ENCODE assay signal across 21 mouse cellular contexts in genomic region chr5:107086166-107086565, GRCm38 (mm10).
"Had no signal": no experiment of that assay in that cellular context is flagged by ENCODE, and none has a peak within 500 bp of the region (broad histone marks: within the 10 kb centered on the region; RNA-seq: fewer than 3 reads in every experiment).

No protein-coding gene starts in this region.

- H3K9ac ChIP-seq: intestine, embryonic 15.5 days; liver, embryonic 12.5 days; liver, embryonic 15.5 days; midbrain, embryonic 13.5 days; neural tube, embryonic 13.5 days; stomach, embryonic 15.5 days had no signal

- H3K4me1 ChIP-seq: liver, embryonic 12.5 days had no signal

- ATAC-seq: intestine, embryonic 15.5 days; liver, embryonic 12.5 days; midbrain, embryonic 13.5 days; midbrain, embryonic 16.5 days had no signal

- DNase-seq: kidney, adult 11 months; kidney, adult 8-10 months; kidney, postnatal 4 days; liver; lung, adult 2 months; lung, postnatal 14 days; retina, postnatal 1 day; right cerebral cortex, postnatal 25 days; spleen, adult 18-20 months; thymus, adult 18-20 months; thymus, postnatal 36 days had no signal

- H3K4me2 ChIP-seq: intestine, embryonic 15.5 days; liver, embryonic 12.5 days; liver, embryonic 15.5 days; midbrain, embryonic 13.5 days; neural tube, embryonic 13.5 days; stomach, embryonic 15.5 days had no signal

- H3K27me3 ChIP-seq: intestine, embryonic 15.5 days; liver, embryonic 12.5 days; neural tube, embryonic 13.5 days; stomach, embryonic 15.5 days had no signal

- H3K9me3 ChIP-seq: intestine, embryonic 15.5 days; liver, embryonic 12.5 days; liver, embryonic 15.5 days; megakaryocyte, embryonic 14.5 days; midbrain, embryonic 10.5 days; midbrain, embryonic 13.5 days; neural tube, embryonic 13.5 days; stomach, embryonic 15.5 days had no signal

- H3K4me3 ChIP-seq: intestine, embryonic 15.5 days; liver, embryonic 12.5 days; liver, embryonic 15.5 days; megakaryocyte, embryonic 14.5 days; midbrain, embryonic 10.5 days; midbrain, embryonic 13.5 days; myocyte; neural tube, embryonic 13.5 days; stomach, embryonic 15.5 days had no signal

- H3K36me3 ChIP-seq: intestine, embryonic 15.5 days; liver, embryonic 12.5 days; liver, embryonic 15.5 days; midbrain, embryonic 10.5 days; midbrain, embryonic 13.5 days; neural tube, embryonic 13.5 days; stomach, embryonic 15.5 days had no signal

- H3K27ac ChIP-seq: liver, embryonic 12.5 days; liver, embryonic 15.5 days; midbrain, embryonic 10.5 days; midbrain, embryonic 13.5 days; neural tube, embryonic 13.5 days had no signal
